Mouse (Mus musculus): ENCODE results near the gene Tmem127. TPM values are rescaled to one million over a fixed set of nuclear protein-coding genes. Genes with fewer than 3 reads are reported as not detected.

The Tmem127 gene
- polyA plus RNA-seq (2015; fragmentation: Illumina TruSeq; extraction: RNeasy Lipid Tissue Mini Kit (QIAGEN cat#74804); ENCODE audit: insufficient read depth, low read depth, low replicate concordance), result 9.6 TPM

GRCm38 (mm10) chr2:127247592-127248333, at the start of gene Tmem127, which contains the start of gene Ciao1:
Gene Tmem127, plus strand, starts transcription at chr2:127247908.
Gene Ciao1, minus strand, starts transcription at chr2:127247816.

GRCm38 (mm10) chr2:127207547-127208451, 39.9 kb upstream of the Tmem127 start, which contains the start of the genes 1810024B03Rik and Snrnp200:
Gene 1810024B03Rik, minus strand, starts transcription at chr2:127208280.
Gene Snrnp200, plus strand, starts transcription at chr2:127208386.

DNA sequence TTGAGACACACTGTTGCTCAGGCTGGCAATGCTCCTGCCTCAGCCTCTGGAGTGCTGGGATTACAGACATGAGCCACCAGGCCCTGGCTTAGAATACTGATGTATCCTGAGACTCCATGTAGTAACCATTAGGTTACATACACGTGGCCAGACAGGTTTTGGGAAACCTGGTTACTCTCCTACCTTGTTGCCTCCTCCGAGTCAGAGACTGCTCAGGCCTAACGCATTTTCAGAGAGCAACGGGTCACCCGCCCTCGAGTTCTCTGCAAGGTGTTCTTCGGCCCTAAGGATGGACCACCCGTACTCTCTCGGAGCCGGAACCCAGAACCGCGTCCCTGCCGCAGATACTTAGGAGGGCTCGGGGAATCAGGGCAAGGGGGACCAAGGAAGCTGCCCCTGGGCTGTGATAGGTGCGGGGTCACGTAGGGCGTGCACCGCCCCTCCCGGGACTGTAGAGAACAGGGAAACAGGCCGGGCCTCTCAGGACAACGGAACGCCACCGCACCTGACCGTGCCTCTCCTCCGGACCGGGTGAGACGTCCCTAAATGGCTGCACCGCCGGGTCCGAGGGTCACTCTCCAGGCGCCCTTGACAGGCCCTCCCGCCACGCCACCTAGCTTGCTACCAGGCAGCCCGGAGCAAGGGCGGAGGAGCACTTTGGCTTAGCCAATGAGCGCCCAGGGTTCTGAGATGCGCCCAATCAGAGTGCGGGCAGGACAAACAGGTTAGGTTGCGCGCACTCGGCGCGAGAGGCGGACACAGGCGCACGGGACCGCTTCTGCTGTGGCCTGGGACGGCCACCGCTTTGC, 22.0 kb downstream of the Tmem127 start, which contains the start of gene Stard7:
Stard7 (plus strand) TSS at position 728 of the 809 bp plus-strand sequence.

Other genes with a start within 250 kb of the Tmem127 start
- 4.8 TPM for gene Ap4e1, start 239.2 kb upstream of the Tmem127 start, polyA plus RNA-seq (2015; fragmentation: Illumina TruSeq; extraction: RNeasy Lipid Tissue Mini Kit (QIAGEN cat#74804); ENCODE audit: insufficient read depth, low read depth, low replicate concordance)
- 5.0 TPM for gene Blvra, start 177.2 kb upstream of the Tmem127 start, polyA plus RNA-seq (2015; fragmentation: Illumina TruSeq; extraction: RNeasy Lipid Tissue Mini Kit (QIAGEN cat#74804); ENCODE audit: insufficient read depth, low read depth, low replicate concordance)
- gene Ncaph, start 114.0 kb upstream of the Tmem127 start, polyA plus RNA-seq (2015; fragmentation: Illumina TruSeq; extraction: RNeasy Lipid Tissue Mini Kit (QIAGEN cat#74804); ENCODE audit: insufficient read depth, low read depth, low replicate concordance), result not detected
- gene Itpripl1, start 104.5 kb upstream of the Tmem127 start, polyA plus RNA-seq (2015; fragmentation: Illumina TruSeq; extraction: RNeasy Lipid Tissue Mini Kit (QIAGEN cat#74804); ENCODE audit: insufficient read depth, low read depth, low replicate concordance), result 2.0 TPM
- not detected for gene 1810024B03Rik, start 39.6 kb upstream of the Tmem127 start, polyA plus RNA-seq (2015; fragmentation: Illumina TruSeq; extraction: RNeasy Lipid Tissue Mini Kit (QIAGEN cat#74804); ENCODE audit: insufficient read depth, low read depth, low replicate concordance)
- 13.8 TPM for gene Snrnp200, start 39.5 kb upstream of the Tmem127 start, polyA plus RNA-seq (2015; fragmentation: Illumina TruSeq; extraction: RNeasy Lipid Tissue Mini Kit (QIAGEN cat#74804); ENCODE audit: insufficient read depth, low read depth, low replicate concordance)
- 8.8 TPM for gene Ciao1, start 92 bp upstream of the Tmem127 start, polyA plus RNA-seq (2015; fragmentation: Illumina TruSeq; extraction: RNeasy Lipid Tissue Mini Kit (QIAGEN cat#74804); ENCODE audit: insufficient read depth, low read depth, low replicate concordance)
- gene Stard7, start 22.3 kb downstream of the Tmem127 start, polyA plus RNA-seq (2015; fragmentation: Illumina TruSeq; extraction: RNeasy Lipid Tissue Mini Kit (QIAGEN cat#74804); ENCODE audit: insufficient read depth, low read depth, low replicate concordance), result 16.2 TPM
- not detected for gene Dusp2, start 88.3 kb downstream of the Tmem127 start, polyA plus RNA-seq (2015; fragmentation: Illumina TruSeq; extraction: RNeasy Lipid Tissue Mini Kit (QIAGEN cat#74804); ENCODE audit: insufficient read depth, low read depth, low replicate concordance)
- not detected for gene Astl, start 90.7 kb downstream of the Tmem127 start, polyA plus RNA-seq (2015; fragmentation: Illumina TruSeq; extraction: RNeasy Lipid Tissue Mini Kit (QIAGEN cat#74804); ENCODE audit: insufficient read depth, low read depth, low replicate concordance)
- 0.20 TPM for gene Adra2b, start 115.3 kb downstream of the Tmem127 start, polyA plus RNA-seq (2015; fragmentation: Illumina TruSeq; extraction: RNeasy Lipid Tissue Mini Kit (QIAGEN cat#74804); ENCODE audit: insufficient read depth, low read depth, low replicate concordance)
- gene Gpat2, start 177.3 kb downstream of the Tmem127 start, polyA plus RNA-seq (2015; fragmentation: Illumina TruSeq; extraction: RNeasy Lipid Tissue Mini Kit (QIAGEN cat#74804); ENCODE audit: insufficient read depth, low read depth, low replicate concordance), result not detected
- 8.6 TPM for gene Fahd2a, start 196.7 kb downstream of the Tmem127 start, polyA plus RNA-seq (2015; fragmentation: Illumina TruSeq; extraction: RNeasy Lipid Tissue Mini Kit (QIAGEN cat#74804); ENCODE audit: insufficient read depth, low read depth, low replicate concordance)